Mouse (Mus musculus): ENCODE data around the gene Crygd. TPM values are rescaled to one million over a fixed set of nuclear protein-coding genes. Genes with fewer than 3 reads are reported as not detected.

The Crygd gene
- total and polyA plus RNA-seq, 3 experiments: not detected

DNA sequence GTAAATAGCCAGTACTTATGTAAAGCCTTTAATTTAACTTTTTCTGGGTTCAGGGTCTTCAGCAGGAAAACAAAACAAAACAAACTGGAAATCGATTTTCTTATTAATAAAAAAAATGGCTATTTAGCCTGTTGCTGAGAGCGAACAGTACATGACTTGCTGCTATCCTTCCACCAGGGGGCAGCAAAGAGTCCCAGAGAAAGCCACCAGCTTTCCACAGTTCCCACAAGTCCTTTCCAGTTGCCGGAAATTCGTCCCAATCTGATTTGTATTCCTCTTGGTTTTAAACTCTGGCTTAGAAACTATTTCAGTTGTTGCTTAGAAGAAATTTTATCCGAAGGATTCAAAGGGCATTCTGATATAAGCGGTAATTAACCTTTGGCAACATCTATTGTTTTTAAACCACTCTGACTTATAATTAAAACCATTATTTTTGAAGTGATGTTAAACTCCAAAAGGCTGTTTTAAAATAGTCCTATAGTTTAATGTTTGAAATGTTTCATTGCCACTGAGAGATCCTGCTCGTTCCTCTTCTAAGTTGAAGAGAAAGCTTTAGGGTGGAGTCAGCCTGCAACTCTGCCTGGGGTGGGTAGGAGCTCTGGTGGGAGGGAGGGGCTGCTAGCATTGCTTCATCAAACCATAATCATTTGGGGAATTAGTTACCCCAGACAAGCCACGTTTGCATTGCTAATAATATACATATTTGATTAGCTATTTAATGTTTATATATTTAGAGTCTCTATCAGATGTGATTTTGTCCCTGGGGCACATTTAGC lies 49.0 kb upstream of the Crygd start:
- in situ Hi-C loops (cut with MboI; ENCODE audit: low pct_ligation_motif_present, low pct_unique_long_range_greater_than_20kb, low sequenced_read_pairs): loop anchor here (10.0 kb wide), 1 partner anchor 63 kb away; no protein-coding TSS in a partner anchor
- H3K79me2 ChIP-seq (replicated peaks; ENCODE audit: control insufficient read depth, extremely low read depth, insufficient read depth, poor library complexity, severe bottlenecking): no peaks in the 10 kb centered on the region
- TF ChIP-seq ZNF384 (IDR thresholded peaks at IDR 0.05; ENCODE audit: low read depth, low read length) (peak; percentile 72), MEF2A (IDR thresholded peaks at IDR 0.05; ENCODE audit: borderline replicate concordance, low read depth, low read length) (no peak), SMC3 (IDR thresholded peaks at IDR 0.05; ENCODE audit: low read depth, low read length) (peak; percentile 72), MAFK (IDR thresholded peaks at IDR 0.05; ENCODE audit: insufficient replicate concordance, low read length) (no peak), GABPA (IDR thresholded peaks at IDR 0.05; ENCODE audit: insufficient replicate concordance, low read depth, low read length) (no peak), RAD21 (IDR thresholded peaks at IDR 0.05; ENCODE audit: low read depth, low read length) (peak; percentile 53), CTCF (conservative IDR thresholded peaks at IDR 0.05 in 1 of 2, IDR thresholded peaks at IDR 0.05 in 1 of 2; ENCODE audit: low read depth in 2 of 2, low read length in 2 of 2) (peak; percentile 84 to 86)
- H3K27ac ChIP-seq (ENCODE audit: insufficient read depth, low read depth): no peak overlapping the region
- dilution Hi-C loops (cut with MboI; ENCODE audit: extremely low pct_ligation_motif_present, extremely low pct_unique_long_range_greater_than_20kb, low sequenced_read_pairs): no loop called here
- peaks cover 0 to 22% of the 10 kb centered on the region in 2 experiments; a peak in 2 of 4 replicates for H3K4me1 ChIP-seq (ENCODE audit: control insufficient read depth in 1 of 2, insufficient read depth in 2 of 2)
- H3K4me2 ChIP-seq (ENCODE audit: insufficient read depth, low read depth, poor library complexity, severe bottlenecking): no peak overlapping the region
- peak; percentile 80 for DNase-seq (ENCODE audit: extremely low read depth)
- no peaks in the 10 kb centered on the region for H3K36me3 ChIP-seq (replicated peaks in 1 of 2; ENCODE audit: control insufficient read depth in 1 of 2, insufficient read depth in 1 of 2, low read length in 1 of 2)
- no peaks in the 10 kb centered on the region for H3K27me3 ChIP-seq (replicated peaks)
- no peak overlapping the region for H3K9ac ChIP-seq (ENCODE audit: insufficient read depth, low read depth)
- no peak overlapping the region for H3K4me3 ChIP-seq (replicated peaks in 1 of 3; ENCODE audit: low read depth in 2 of 3, low read length in 2 of 3, poor library complexity in 1 of 3)
- no peaks in the 10 kb centered on the region for H3K9me3 ChIP-seq (replicated peaks; ENCODE audit: low read length)

DNA sequence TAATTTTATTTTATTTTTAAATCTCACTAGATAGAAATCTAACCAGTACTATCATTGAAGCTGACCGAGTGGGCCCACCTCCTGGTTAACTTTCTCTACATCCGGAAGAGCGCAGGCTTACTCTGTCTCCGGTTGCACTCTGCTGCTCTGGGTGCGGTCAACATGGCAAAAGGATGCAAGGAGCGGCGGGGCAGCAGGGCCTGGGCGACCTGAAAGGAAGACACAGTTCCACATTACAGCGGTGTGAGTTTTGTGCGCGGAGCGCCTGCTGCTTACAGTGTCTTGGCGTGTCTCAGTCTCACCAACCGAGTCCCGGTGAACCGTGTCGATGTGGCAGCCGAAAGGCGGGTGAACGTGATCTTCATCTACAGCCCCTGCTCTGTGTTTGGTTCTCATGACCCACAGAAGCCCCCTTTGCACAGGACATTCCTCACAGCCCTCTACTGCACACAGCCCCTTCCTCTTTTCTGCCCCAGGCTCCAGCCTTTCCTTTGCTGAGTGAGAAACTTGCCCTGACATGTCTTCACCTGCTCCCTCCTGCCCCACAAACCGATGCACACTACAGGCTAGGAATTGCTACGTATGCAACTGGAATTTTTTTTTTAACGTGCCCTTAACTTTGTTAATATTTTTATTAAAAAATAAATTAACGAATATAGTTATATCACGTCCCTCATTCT lies 46.6 kb upstream of the Crygd start:
- Histone ChIP-seq H3K79me2 (replicated peaks; ENCODE audit: control insufficient read depth, extremely low read depth, insufficient read depth, poor library complexity, severe bottlenecking) (no peaks in the 10 kb centered on the region), H3K4me1 (ENCODE audit: control insufficient read depth in 1 of 2, insufficient read depth in 2 of 2) (peaks cover 0 to 22% of the 10 kb centered on the region in 2 experiments; a peak in 2 of 4 replicates), H3K4me3 (replicated peaks in 1 of 3; ENCODE audit: low read depth in 2 of 3, low read length in 2 of 3, poor library complexity in 1 of 3) (no peak overlapping the region), H3K4me2 (ENCODE audit: insufficient read depth, low read depth, poor library complexity, severe bottlenecking) (no peak overlapping the region), H3K27me3 (replicated peaks) (no peaks in the 10 kb centered on the region), H3K9me3 (replicated peaks; ENCODE audit: low read length) (no peaks in the 10 kb centered on the region), H3K9ac (ENCODE audit: insufficient read depth, low read depth) (no peak overlapping the region), H3K36me3 (replicated peaks in 1 of 2; ENCODE audit: control insufficient read depth in 1 of 2, insufficient read depth in 1 of 2, low read length in 1 of 2) (no peaks in the 10 kb centered on the region), H3K27ac (ENCODE audit: insufficient read depth, low read depth) (no peak overlapping the region)
- in situ Hi-C loops (cut with MboI; ENCODE audit: low pct_ligation_motif_present, low pct_unique_long_range_greater_than_20kb, low sequenced_read_pairs) (loop anchor here (10.0 kb wide), 1 partner anchor 65 kb away; no protein-coding TSS in a partner anchor), dilution Hi-C loops (cut with MboI; ENCODE audit: extremely low pct_ligation_motif_present, extremely low pct_unique_long_range_greater_than_20kb, low sequenced_read_pairs) (no loop called here)
- no peak for TF ChIP-seq IRF4 (IDR thresholded peaks at IDR 0.05; ENCODE audit: low read depth, low read length)
- no peak for TF ChIP-seq PAX5 (IDR thresholded peaks at IDR 0.05; ENCODE audit: low read length)
- no peak for TF ChIP-seq HCFC1 (IDR thresholded peaks at IDR 0.05; ENCODE audit: low read depth, low read length)
- TF ChIP-seq MEF2A (IDR thresholded peaks at IDR 0.05; ENCODE audit: borderline replicate concordance, low read depth, low read length): no peak
- TF ChIP-seq SMC3 (IDR thresholded peaks at IDR 0.05; ENCODE audit: low read depth, low read length): no peak
- TF ChIP-seq ZMIZ1 (IDR thresholded peaks at IDR 0.05; ENCODE audit: low read depth, low read length): no peak
- no peak for TF ChIP-seq CTCF (conservative IDR thresholded peaks at IDR 0.05 in 1 of 2, IDR thresholded peaks at IDR 0.05 in 1 of 2; ENCODE audit: low read depth in 2 of 2, low read length in 2 of 2)
- no peak for TF ChIP-seq MAX (IDR thresholded peaks at IDR 0.05; ENCODE audit: low read length)
- TF ChIP-seq ELF1 (IDR thresholded peaks at IDR 0.05; ENCODE audit: low read depth, low read length): no peak
- TF ChIP-seq GABPA (IDR thresholded peaks at IDR 0.05; ENCODE audit: insufficient replicate concordance, low read depth, low read length): no peak
- TF ChIP-seq E2F4 (IDR thresholded peaks at IDR 0.05; ENCODE audit: insufficient replicate concordance, low read depth, low read length): no peak
- no peak for TF ChIP-seq TCF12 (IDR thresholded peaks at IDR 0.05; ENCODE audit: low read depth, low read length)
- no peak for TF ChIP-seq JUN (IDR thresholded peaks at IDR 0.05; ENCODE audit: insufficient read depth, low read depth, low read length)
- no peak for TF ChIP-seq JUND (conservative IDR thresholded peaks at IDR 0.05; ENCODE audit: low read depth, low read length)
- TF ChIP-seq ZC3H11A (IDR thresholded peaks at IDR 0.05; ENCODE audit: low read depth, low read length): no peak
- TF ChIP-seq NELFE (IDR thresholded peaks at IDR 0.05; ENCODE audit: low read depth, low read length): no peak
- DNase-seq (ENCODE audit: extremely low read depth): no peak
